Mouse (Mus musculus) liver, embryonic 14.5 days (tissue): ENCODE data around the gene Serinc5.

Experiments
- CTCF ChIP-seq: IDR thresholded peaks from 2 replicates; pipeline ENCODE4 v1.5.1; 2016; ENCODE audit warnings: antibody characterized with exemption, low read depth, control low read depth
- EP300 ChIP-seq: IDR thresholded peaks from 2 replicates; pipeline ENCODE4 v1.6.1; 2016; ENCODE audit warnings: antibody characterized with exemption, low read depth

DNA sequence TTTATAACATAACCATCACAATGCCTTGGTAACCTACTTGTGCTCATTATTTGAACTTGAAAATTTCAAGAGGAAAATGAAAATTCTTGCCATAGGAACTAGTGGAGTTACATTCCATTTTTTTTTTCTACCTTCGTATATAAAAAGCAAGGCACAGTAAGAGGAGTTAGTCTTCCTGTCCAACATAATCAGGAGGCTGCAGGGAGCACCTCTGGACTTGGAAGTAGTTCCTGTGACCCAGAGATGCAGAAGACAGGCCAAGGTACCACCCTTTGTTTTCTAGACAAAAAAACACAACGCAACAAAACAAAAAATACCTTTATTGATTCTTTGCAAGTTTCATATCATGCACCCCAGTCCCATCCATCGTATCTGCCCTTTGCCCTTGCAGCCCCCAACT is 16.0 kb upstream of the Serinc5 start:
- TF ChIP-seq CTCF, result no peak
- no peak for TF ChIP-seq EP300
